Mouse (Mus musculus) cerebellum, adult 18-20 months (tissue): ENCODE data around the gene Hsd17b14.

Experiments
- DNase-seq, 2 experiments: peaks; one replicate each; pipeline ENCODE4 v3.0.0; 2021

Hsd17b14 gene

DNA sequence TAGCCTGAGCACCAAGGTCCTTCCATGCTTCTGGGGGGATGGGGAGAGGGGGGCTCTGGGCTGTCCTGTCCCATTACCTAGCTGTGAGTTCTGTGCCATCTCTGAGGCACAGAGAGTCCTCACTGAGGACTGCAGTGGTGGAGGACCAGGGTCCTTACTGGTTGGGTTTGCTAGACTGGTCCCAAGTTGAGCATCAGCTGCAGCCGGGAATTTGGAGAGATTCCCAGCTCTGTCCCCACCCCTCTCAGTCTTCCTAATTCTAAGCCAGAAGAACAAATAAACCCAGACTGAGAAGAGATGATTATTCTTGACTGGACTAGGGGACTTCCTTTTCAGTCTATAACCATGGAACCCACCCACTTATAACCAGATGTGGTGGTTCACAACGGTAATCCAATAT, 24.1 kb upstream of the Hsd17b14 start:
- no peak for DNase-seq

DNA sequence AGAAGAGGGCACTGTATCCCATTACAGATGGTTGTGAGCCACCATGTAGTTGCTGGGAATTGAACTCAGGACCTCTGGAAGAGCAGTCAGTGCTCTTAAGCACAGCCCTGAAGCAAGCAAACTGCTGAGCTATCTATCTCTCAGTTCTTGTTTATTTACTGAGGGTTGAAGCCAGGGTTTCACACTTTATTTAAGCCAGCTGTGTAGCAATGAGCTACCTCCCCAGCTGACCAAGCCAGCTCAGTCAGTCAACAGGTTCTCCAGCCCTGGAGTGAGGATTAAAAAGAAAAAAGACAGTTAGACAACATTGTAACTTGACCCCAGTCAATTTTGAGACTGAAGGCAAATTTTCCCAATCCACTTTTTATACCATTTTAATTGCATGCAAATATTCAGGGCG, 19.0 kb upstream of the Hsd17b14 start:
- DNase-seq, result no peak

DNA sequence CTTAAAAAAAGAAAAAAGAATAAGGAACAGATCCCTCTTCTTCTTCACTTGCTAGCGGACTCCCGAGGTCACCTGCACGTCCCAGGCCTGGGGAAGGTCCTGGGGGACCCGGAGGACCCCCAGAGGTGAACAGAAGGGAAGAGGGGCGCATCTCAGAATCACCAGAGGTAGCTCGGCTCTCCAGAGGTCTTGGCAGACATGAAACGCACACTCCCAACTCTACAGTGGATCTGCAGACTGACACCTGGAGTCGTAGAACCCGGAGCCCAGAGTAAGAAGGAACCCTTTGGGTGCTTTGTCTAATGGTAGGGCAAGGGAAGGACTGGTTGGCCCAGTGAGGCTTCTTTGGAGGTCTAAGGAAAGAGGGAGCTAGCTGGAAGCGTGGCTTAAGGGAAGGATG, 17.1 kb upstream of the Hsd17b14 start:
- no peak for DNase-seq

DNA sequence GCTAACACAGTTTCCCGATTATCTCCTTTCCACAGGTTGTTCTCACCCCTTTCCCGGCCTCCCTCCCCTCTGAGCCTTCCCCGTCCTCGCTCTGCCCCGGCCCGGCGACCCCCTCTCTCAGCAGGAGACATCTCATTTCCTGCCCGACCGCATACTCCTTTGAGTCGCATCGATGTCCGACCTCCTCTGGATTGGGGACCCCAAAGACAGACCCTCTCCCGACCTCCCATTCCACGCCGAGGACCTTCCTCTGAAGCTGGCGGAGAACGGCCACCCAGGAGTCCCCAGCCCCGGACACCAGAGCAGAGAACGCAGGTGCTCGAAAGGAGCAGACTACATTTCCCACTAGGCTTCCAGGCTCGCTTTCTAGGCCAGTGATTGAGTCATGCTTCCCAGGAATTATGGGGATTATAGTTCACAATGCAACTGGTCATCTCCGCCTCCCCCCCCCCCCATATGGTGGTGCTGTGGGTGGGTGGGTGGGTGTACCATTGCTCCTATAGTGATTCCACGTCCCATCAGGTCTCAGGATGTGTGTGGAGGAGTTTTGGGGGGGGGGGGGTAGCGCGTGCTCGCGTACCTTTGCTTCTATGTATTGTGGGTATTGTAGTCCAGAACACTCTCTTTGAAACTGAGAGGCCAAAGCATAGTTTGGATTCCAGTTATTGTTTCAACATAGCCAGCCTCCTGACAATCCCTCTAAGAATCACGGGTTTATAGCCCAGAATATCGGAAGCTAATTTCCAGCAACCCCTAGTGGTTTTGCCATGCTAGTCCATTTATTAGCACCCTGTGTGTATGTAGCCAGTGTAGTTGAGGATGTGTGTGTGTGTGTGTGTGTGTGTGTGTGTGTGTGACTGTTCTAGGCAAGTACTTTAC, 16.3 kb upstream of the Hsd17b14 start:
- DNase-seq, result peak; percentile 73 to 79

DNA sequence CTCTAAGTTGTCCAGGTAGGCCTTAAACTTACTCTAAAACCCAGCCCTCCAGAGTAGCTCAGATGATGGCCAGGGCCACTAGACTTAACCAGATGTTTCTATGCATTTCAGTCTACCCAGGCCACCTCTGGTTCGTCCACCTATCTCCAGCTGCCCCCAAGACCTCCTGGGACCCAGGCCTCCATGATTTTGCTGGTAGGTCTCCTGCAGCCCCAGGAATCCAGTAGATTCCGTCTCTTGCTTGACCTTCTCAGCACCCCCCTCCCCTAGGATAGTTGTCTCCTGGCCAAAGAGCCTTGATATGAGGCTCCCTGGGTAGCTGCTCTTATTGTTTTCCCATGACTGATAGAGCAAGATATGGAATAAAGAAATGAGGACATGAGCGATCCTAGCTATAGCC, 15.6 kb upstream of the Hsd17b14 start:
- DNase-seq, result no peak

DNA sequence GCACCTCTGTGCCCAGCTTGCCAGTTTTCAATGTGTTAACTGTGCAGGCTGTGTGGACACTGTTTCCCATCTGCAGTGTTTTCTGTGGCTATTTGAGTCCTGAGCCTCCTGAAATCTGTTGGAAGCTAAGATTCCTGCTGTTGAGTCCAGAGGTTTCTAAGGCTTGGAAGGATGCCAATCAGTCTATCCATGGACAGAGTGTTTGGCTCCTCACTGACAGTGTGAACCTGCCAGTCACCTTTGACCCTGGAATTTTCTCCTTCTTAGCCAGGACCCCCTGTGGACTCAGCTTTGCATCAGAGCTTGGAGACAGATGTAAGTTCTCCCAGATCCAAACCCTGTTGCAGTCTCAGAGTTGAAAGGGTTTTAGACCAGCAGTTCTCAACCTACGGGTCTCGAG, 14.5 kb upstream of the Hsd17b14 start:
- no peak for DNase-seq

DNA sequence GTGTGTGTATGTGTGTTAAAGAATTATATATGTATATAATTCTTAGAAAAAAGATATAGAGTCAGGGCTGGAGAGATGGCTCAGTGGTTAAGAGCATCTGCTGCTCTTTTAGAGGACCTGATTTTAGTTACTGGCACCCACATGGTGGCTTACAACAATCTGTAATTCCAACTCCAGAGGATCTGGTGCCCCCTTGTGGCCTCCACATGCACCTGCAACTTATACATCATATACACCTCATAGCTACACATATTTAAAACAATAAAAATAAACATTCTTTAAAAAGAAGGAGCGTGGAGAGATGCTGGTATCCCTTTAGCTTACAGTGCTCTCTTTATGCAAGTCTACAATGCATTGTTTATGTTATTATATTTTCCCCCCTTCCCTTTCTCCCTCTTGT, 10.2 kb upstream of the Hsd17b14 start:
- no peak for DNase-seq

DNA sequence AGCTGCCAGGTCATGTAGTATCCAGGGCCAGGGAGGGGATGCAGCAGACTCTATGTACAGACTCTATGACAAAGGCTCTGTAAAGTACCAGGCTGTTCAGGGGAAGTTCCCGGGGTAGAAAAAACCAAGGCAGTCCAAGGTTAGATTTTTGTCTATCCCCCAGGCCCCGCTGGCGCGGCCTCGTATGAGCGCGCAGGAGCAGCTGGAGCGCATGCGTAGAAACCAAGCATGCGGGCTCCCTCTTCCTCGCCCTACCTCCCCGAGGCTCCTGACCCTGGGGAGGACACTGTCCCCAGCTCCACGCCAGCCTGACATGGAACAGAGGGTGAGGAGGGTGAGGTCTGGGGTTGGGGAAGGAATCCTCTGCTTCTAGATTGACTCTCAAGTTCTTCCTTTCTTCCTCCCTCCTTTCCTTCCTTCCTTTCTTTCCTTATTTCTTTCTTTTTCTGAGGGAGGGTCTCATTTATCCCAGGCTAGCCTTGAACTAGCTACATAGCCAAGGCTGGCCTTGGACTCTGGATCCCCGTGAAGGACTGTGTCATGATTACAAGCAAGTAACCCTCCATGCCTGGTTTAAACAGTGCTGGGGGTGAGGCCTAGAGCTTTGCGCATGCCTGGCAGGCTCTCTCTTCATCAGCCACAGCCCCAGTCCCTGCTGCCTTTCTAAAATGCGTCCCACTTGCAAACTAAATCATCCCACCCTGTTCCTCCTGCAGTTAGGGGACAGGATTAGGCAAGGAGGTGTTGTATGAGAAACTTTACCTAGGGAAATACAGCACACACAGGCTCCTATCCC, 4.9 kb upstream of the Hsd17b14 start:
- DNase-seq, result no peak

DNA sequence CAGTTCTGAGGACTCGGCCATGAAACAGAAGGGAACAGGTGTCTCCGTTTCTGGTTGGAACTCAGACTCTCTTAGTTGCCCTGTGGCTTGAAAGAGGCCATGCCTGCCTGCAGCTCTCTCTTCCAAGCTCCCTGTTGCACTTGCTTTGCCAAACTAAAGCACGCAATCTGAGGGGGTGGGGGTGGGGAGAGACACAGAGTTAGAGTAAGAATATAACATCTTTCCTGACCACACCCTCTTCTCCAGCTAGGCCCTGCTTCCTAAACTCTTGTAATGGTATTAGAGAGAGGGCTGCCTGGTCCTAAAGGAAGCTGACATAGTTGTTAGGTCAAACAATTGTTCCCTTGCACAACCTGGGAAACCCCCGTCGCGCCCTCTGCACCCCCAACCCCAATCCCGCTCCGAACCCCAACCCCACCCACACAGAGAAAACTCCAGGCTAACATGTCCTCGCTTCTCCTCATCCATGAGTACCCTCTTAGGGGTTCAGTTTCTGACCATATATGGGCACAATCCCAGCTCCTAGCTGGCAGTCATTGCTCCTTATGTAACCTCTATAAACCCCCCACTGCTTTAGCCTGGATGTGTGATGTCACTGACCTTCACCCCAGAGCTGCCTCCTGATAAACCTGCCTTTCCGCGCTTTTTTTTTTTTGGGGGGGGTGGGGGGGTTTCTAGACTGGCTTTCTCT, 3.7 kb upstream of the Hsd17b14 start:
- DNase-seq, result no peak

DNA sequence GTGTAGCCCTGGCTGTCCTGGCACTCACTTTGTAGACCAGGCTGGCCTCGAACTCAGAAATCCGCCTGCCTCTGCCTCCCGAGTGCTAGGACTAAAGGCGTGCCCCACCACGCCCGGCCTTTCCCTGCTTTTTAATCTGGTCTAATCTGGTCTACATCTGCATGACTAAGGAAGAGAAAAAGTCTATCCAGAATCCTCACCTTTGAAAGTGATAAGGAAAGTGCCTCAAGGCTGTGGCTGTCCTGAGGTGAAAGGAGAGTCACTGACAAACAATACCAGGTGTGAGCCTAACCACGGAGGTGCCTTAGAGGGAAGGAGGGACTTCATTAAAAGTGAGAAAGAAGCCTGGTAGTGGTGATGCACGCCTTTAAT, 3.2 kb upstream of the Hsd17b14 start:
- no peak for DNase-seq

DNA sequence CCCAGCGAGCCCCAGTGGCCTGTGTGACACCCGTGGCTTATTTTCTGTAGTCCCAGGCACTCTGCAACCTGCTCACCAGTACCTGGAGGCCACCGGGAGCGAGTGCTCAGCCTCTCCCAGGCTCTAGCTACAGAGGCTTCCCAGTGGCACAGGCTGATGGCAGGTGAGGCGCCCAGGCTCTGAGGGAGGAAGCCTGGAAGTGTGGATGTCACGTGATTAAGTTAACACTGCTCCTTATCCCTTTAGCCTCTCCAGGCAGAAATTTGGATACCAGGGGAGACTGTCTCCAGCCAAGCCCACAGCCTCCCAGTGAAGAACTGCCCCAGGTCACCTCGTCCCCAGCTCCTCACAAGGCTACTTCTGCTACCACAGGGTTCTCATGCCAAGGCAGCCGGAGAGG, 1.2 kb upstream of the Hsd17b14 start:
- no peak for DNase-seq

DNA sequence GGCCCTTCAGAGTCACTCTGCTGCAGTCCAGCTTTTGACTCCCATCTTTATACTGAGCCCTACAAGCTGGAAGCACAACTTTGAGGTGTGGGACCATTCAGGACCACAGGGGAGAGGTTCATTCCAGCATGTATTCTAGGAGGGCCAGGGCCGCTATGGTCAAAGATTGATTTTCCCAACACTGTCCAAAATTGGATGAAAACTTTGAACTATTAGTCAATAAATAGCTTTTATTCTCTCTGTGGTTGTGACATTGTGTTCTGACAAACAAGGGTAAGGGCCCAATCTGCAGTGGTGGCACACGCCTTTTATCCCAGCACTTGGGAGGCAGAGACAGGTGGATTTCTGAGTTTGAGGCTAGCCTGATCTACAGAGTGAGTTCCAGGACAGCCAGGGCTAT, 703 bp upstream of the Hsd17b14 start:
- DNase-seq, result no peak

DNA sequence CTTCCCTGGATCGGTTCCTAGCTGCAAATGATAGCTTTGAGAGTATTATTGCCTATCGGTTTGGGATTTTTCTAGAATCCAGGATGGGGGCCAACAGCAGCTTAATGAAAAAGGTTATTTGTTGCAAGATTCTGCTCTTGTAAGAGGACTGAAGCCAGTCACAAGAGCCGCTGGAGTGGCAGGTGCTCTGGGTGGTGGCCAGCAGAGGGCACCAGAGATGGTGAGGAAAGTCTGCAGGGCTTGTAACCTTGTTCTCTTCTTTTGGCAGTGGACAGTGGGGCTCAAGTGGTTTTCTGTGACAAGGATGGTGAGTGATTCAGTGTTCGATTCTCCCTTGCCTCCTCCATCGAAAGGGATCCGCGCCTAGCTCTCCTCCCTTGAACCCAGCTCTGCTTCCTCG, 1.1 kb downstream of the Hsd17b14 start:
- DNase-seq, result peak; percentile 88 to 89

DNA sequence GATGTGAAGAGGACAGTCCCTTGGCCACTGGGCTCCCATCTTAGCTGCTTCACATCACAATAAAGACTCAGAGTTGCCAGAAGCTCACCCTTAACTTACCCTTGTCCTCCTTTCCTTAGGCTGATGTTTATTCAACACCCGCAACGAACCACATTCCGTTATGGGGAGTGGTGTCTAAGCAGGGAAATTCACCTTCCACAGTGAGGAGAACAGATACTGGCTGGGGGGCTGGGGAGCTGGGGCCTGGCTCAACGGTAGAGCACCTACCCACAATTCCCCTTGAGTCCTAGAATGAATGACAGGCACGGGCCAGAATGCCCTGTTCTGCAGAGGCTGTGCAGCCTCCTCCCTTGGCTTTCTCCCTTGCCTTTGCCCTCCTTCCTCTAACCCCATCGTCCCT, 4.2 kb downstream of the Hsd17b14 start:
- no peak for DNase-seq

DNA sequence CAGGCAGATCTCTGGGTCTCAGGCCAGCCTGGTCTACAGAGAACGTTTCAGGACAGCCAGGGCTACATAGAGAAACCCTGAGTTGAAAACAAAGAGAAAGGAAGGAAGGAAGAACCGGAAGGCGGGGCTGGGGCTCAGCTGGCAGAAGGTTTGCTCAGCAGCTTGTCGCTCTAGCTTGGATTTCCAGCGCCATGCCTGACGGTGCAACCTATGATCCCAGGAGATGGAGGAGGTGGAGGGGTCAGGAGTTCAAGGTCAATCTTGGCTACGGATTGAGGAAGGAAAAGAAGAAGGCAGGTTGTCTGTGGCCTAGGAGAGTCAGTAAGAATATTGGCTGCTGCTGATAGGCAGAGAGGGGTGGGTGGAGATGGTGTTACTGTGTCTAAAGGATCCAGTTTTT, 5.5 kb downstream of the Hsd17b14 start:
- DNase-seq, result no peak

DNA sequence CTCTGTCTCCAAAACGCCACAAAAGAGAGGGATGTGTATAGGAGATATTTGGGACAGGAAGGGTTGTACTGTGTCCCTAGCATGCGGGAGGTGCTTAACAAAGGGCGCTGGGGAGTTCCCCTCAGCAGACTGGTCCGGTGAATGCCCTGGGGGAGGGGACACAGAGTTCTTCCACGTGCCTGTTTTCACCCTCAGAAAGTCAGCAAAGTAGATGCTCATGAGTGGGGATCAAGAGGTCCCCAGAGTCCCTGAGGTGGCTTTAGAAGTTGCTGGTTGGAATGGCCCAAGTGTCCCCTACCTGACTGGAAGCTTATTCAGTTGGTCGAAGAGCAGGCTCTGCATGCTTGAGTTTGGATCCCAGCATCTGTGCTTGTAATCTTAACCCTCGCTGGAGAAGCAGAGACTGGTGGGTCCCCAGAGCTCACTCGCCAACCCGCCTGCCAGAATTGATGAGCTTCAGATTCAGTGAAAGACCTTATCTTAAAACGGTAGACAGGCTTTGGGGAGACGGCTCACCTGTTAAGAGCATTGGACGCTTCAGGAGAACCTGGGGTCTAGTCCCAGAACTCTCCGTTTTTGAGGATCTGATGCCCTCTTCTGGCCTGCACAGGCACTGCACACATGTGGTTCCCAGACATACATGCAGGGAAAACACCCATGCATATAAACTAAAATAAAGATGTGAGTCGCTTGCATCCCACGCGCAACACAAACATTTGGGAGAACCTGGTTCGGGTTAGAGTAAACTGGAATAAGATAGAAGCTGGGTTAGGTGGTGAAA, 6.3 kb downstream of the Hsd17b14 start:
- peak; percentile 83 for DNase-seq

DNA sequence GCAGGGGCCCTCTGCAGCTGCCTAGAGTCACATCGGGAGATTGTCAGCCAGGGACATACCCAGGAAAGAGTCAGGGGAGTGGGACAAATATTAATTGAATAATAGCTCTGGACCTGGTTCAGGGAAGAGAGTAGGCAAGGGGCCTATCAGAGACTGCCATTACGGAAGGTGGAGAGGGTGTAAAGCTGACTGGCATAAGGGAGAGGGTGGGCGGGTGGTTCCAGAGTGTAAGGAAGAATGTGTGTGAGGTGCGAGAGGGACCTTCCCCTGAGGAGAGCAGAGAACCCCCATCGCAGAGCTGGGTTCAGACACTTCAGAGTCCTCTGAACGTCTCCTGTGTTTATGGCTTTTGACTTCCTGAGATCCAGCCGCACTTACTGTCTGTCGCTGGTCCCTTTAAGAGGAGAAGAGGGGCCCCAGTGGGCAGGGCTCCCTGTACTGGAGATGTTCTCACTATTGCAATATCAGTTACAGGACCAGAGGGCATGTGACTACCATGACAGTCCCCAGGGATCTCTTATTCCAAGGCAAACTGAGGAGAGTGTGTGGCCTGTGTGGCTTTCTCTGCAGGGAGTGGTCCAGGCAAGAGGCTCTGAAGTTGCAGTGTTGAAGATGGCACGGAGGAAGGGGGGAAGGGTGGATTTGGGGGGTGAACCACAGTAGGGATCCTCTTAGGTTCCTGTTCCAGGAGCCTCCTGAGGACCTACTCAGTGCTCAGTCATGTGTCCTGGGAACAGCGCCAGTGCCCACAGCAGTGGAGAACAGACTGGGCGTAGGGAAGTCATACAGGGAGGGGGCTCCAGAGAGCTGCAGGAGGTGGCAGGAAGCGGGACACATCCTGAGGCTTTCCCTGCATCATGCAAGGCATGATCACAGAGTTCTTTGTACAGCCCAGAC, 7.2 kb downstream of the Hsd17b14 start:
- DNase-seq, result no peak

DNA sequence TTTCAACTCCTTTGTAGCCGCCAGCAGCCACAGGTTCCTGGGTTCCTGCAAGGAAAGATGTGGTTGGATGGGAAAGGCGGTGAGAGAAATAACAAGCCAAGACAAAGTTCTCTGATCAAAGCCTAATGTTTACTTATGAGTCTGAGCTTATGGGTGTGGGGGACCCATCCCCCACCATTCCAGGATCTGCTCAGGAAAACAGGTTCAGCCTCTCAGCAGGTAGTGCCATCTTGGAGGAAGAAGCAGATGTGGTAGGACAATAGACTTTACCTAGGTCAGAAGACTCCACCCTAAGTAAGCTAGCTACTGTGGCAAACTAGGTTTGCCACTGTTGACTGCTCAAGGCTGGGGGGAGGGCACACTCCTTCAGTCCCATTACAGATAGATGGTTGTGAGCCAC, 10.1 kb downstream of the Hsd17b14 start:
- DNase-seq, result no peak

DNA sequence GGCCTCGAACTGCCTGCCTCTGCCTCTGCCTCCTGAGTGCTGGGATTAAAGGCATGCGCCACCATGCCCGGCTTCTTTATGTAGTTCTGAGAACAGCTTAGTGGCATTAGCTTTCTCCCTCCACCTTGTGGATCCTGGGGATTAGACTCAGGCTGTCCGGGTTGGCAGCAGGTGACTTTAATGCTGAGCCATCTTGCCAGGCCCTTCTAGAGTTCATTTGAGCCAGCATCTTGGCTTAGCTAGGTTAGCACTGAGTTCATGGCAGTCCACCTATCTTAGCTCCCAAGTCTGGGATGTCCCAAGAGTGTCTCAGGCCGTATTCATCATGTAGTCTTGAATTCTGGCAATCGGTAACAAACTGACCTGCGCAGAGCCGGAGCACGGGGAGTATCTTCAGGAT, 10.8 kb downstream of the Hsd17b14 start:
- no peak for DNase-seq

DNA sequence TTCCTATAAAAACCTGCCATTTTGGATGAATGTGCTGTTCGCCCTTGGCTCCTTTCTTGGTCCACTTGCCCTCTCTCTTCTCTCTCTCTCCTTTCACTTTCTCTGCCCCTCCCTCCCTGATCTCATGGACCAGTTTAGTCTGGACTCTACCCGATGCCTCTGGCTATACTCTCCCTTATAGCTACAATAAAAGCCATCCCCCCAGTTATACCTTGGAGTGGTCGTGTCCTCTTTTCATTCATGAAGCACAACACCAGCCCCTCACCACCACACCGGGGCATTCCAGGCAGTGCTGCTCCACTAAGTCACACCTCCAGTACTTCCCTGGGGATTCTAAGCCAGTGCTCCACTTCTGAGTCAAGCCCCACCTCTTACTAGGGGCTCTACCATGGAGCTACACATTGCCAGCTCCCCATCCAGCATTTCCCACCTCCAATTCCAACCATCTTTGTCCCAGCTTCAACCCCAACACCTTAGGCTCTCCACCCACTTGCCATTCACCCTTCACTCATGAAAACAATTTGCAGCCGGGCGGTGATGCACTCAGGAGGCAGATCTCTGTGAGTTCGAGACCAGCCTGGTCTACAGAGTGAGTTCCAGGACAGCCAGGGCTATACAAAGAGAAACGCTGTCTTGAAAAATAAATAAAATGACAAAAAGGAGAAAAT, 12.6 kb downstream of the Hsd17b14 start:
- DNase-seq, result no peak
